ENCODE assay signal across 8 mouse cellular contexts in the genomic region with DNA sequence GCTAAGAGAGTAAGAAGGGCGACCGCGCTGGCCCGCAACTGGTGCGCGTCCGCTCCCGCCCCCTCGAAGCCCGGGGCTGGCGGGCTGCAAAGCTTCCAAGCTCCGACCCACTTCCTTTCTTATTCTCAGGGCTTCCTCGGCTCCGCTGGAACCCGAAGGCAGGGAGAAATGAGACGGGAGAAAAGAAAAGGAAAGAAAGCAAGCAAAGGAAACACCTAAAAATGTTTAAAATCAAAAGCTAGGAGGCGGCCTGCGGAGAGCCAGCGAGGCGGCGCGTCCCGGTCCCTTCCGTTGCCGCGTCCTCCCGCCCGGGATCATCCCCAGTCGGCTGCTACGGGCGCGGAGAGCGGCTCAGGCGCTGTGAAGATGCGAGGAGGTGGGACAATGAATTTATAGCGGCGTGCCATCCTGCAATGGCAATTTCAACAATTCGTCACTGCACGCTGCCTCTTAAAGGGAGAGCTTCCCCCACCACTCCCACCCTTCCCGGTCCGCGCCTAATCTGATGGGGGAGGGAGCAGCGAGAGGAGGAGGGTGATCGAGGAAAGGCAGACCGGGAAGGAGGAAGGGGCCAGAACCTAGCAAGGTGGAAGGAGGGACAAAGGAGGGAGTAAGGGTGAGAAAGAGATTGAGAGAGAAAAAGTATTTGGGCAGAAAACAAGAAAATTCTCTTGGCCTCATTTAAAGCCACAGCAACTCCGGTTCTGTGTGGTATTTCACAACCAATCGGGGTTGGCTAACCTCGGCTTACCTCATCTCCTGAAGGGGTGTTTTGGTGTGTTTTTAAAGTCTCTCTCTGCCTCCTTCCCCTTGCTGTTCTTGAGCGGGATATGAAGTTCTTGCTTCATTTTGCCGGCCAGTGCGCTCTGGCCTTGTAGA. TPM values are rescaled to one million over a fixed set of nuclear protein-coding genes. Genes with fewer than 3 reads are reported as not detected.
A peak's percentile ranks its signal among the peaks of the same experiment; 100 is the strongest.
DNase-seq lines count a peak whose midpoint lies in the region; ATAC-seq and TF ChIP-seq lines count a peak whose summit lies in the region.

No protein-coding gene starts in this region.

- H3K4me3 ChIP-seq in G1E (ENCODE audit: low read depth, low read length) = peak overlapping the region; percentile 72

- H3K27me3 ChIP-seq in G1E (ENCODE audit: insufficient read depth, low read length) = no peaks in the 10 kb centered on the region

- intact Hi-C loops in left cerebral cortex, postnatal 10 days (cut with DNase I) = no loop called here

- H3K4me1 ChIP-seq in G1E (ENCODE audit: insufficient read depth, low read depth, low read length) = peaks cover 33% of the 10 kb centered on the region

- TF ChIP-seq CTCF in G1E (IDR thresholded peaks at IDR 0.05; ENCODE audit: low read depth, low read length) = no peak

- no peak for ATAC-seq in G1E (ENCODE audit: extremely low read depth, insufficient number of reproducible peaks, low FRiP score, poor library complexity, severe bottlenecking)
- peak; percentile 31 to 58 for ATAC-seq in hematopoietic stem cell, adult 5-6 weeks (replicated peaks in 1 of 2; ENCODE audit: insufficient read depth in 1 of 2, low FRiP score in 2 of 2, low TSS enrichment in 1 of 2, low read depth in 1 of 2, poor library complexity in 2 of 2, severe bottlenecking in 2 of 2)
- ATAC-seq in megakaryocyte, adult 5-6 weeks (ENCODE audit: poor library complexity, severe bottlenecking) = peak; percentile 82
- no peak for ATAC-seq in CD4-positive, CD25-positive, alpha-beta regulatory T cell, adult 4 months

- H3K36me3 ChIP-seq in G1E (replicated peaks) = no peaks in the 10 kb centered on the region

- peak; percentile 22 for DNase-seq in G1E (ENCODE audit: low spot score)
- DNase-seq in brain, adult 2 months (ENCODE audit: low read depth, low spot score) = peak; percentile 70
- peak; percentile 48 for DNase-seq in forelimb bud, embryonic 11.5 days (ENCODE audit: low read depth, low spot score)
- DNase-seq in left cerebral cortex, postnatal 10 days (ENCODE audit: extremely low spot score in 1 of 2, low spot score in 2 of 2) = peak; percentile 12 to 45
- peak; percentile 48 for DNase-seq in right cerebral cortex, postnatal 25 days

- peaks cover 21% of the 10 kb centered on the region for H3K9me3 ChIP-seq in G1E (replicated peaks)

RNA-seq across cellular contexts. Expression of a gene that starts 0.7 kb away (rescaled TPM):
- total RNA-seq in G1E (2014; fragmentation: Nextera tagmentation) = 4.0 and 4.3 TPM in 2 replicates
- 1.7 and 2.0 TPM in 2 replicates for total RNA-seq in G1E (2017)
- polyA plus RNA-seq in G1E (2012) = 0.67 and 0.88 TPM in 2 replicates
- total RNA-seq in hematopoietic stem cell, adult 5-6 weeks (2017) = 0.05 and 0.06 TPM in 2 replicates
- 1 to 10 TPM; 1.8 to 2.0 TPM for total RNA-seq in left cerebral cortex, postnatal 10 days (2021)
- 0.02 and 0.14 TPM in 2 replicates for total RNA-seq in megakaryocyte, adult 5-6 weeks (2015)
- 0.04 and 0.12 TPM in 2 replicates for total RNA-seq in megakaryocyte, adult 5-6 weeks (2017)
- not detected for polyA plus RNA-seq in CD4-positive, CD25-positive, alpha-beta regulatory T cell, adult 4 months (2017; shearing (Covaris generic))

Comparison
In these comparisons a context has a peak if more than half of its experiments do, and no peak if none do; other contexts are left out.
1. ATAC-seq: peak in hematopoietic stem cell, adult 5-6 weeks (2 of 2) and megakaryocyte, adult 5-6 weeks (single experiment); none in G1E (single experiment) and CD4-positive, CD25-positive, alpha-beta regulatory T cell, adult 4 months (single experiment).
2. Peak in every context shown above with its lines, with median percentiles within 50 percentile points of each other: DNase-seq.